Comparison of ENCODE assay signal across 24 mouse cellular contexts in genomic region chr8:61121631-61122030, GRCm38 (mm10).
DNase-seq lines count a peak whose midpoint lies in the region; ATAC-seq lines count a peak whose summit lies in the region.
"Had no signal": no experiment of that assay in that cellular context is flagged by ENCODE, and none has a peak within 500 bp of the region (broad histone marks: within the 10 kb centered on the region; RNA-seq: fewer than 3 reads in every experiment).

No protein-coding gene starts in this region.

- ATAC-seq in frontal cortex, adult (ENCODE audit: low TSS enrichment) = peak; percentile 100
- ATAC-seq: activated CD4-positive, CD25-positive, alpha-beta regulatory T cell, adult 4 months; forebrain, embryonic 14.5 days; hindbrain, embryonic 16.5 days; lung, postnatal 0 days had no signal

- DNase-seq in frontal cortex, postnatal 14 days (ENCODE audit: low spot score in 2 of 2) = no peak
- peak; percentile 5 to 7 for DNase-seq in layer of hippocampus, postnatal 36 days
- no peak for DNase-seq in layer of hippocampus, adult 11-12 months (ENCODE audit: low spot score)
- DNase-seq in brain, adult 2 months (ENCODE audit: low read depth, low spot score) = peak; percentile 73
- DNase-seq in right cerebral cortex, postnatal 25 days = peak; percentile 21
- no peak for DNase-seq in heart, postnatal 4 days
- no peak for DNase-seq in adrenal gland, postnatal 36 days
- DNase-seq: adrenal gland, adult 2 months; cerebellum, adult 9-10 months; cerebellum, postnatal 36 days; gastrocnemius, postnatal 25 days; heart, postnatal 14 days; kidney, adult 18-20 months; kidney, postnatal 25 days; liver, embryonic 13.5 days; lung, adult 18-20 months; lung, postnatal 4 days; thymus, adult 2 months; thymus, postnatal 36 days had no signal

Comparison
In these comparisons a context has a peak if more than half of its experiments do, and no peak if none do; other contexts are left out.
1. DNase-seq: peak in layer of hippocampus, postnatal 36 days (2 of 2), brain, adult 2 months (single experiment) and right cerebral cortex, postnatal 25 days (single experiment); none in frontal cortex, postnatal 14 days (0 of 2), layer of hippocampus, adult 11-12 months (single experiment), heart, postnatal 4 days (single experiment) and adrenal gland, postnatal 36 days (0 of 2).